Mouse (Mus musculus): ENCODE measurements around the gene Ddx4. TPM values are rescaled to one million over a fixed set of nuclear protein-coding genes. Genes with fewer than 3 reads are reported as not detected.

Gene Ddx4
- 0.05 TPM in 2 replicates for polyA plus RNA-seq (2012; rRNA removed)

- Histone ChIP-seq H3K4me1 (ENCODE audit: control insufficient read depth, insufficient read depth, low read length) (no peaks in the 10 kb centered on the region), H3K4me3 (ENCODE audit: insufficient read depth, low read depth, low read length) (no peak within 1 kb of the TSS), H3K36me3 (ENCODE audit: control insufficient read depth, insufficient read depth, low read length) (no peaks in the 10 kb centered on the region), H3K27ac (ENCODE audit: insufficient read depth, low read depth, low read length) (no peak within 1 kb of the TSS), H3K27me3 (replicated peaks; ENCODE audit: control insufficient read depth, insufficient read depth, low read length) (no peaks in the 10 kb centered on the region)
- no peak for DNase-seq
- WGBS, result 83% methylated on average over 45 of the region's 45 CpGs
- TF ChIP-seq CTCF (conservative IDR thresholded peaks at IDR 0.05; ENCODE audit: insufficient read depth, insufficient read length, low read depth, low read length), result no peak
Measured at GRCm38 (mm10) chr13:112652205-112652604, at the start of gene Ddx4. TSS of gene Ddx4 (minus strand) at chr13:112652475.

GRCm38 (mm10) chr13:112701256-112701655 is 49.0 kb upstream of the Ddx4 start:
- 91% methylated on average over 8 of the region's 8 CpGs for WGBS
- Histone ChIP-seq H3K27me3 (replicated peaks; ENCODE audit: control insufficient read depth, insufficient read depth, low read length) (no peaks in the 10 kb centered on the region), H3K4me1 (ENCODE audit: control insufficient read depth, insufficient read depth, low read length) (no peaks in the 10 kb centered on the region), H3K4me3 (ENCODE audit: insufficient read depth, low read depth, low read length) (no peak overlapping the region), H3K27ac (ENCODE audit: insufficient read depth, low read depth, low read length) (no peak overlapping the region), H3K36me3 (ENCODE audit: control insufficient read depth, insufficient read depth, low read length) (no peaks in the 10 kb centered on the region; the same call in 1 of the 2 replicates)
- no peak for DNase-seq
- no peak for TF ChIP-seq CTCF (conservative IDR thresholded peaks at IDR 0.05; ENCODE audit: insufficient read depth, insufficient read length, low read depth, low read length)
- no peak for TF ChIP-seq POLR2A (IDR thresholded peaks at IDR 0.05; ENCODE audit: low read depth, low read length)

- 92% methylated on average over 8 of the region's 8 CpGs for WGBS
Measured at GRCm38 (mm10) chr13:112695526-112696240, 43.4 kb upstream of the Ddx4 start.

GRCm38 (mm10) chr13:112692870-112693553 is 40.7 kb upstream of the Ddx4 start:
- Histone ChIP-seq H3K27ac (ENCODE audit: insufficient read depth, low read depth, low read length) (no peak overlapping the region), H3K27me3 (replicated peaks; ENCODE audit: control insufficient read depth, insufficient read depth, low read length) (no peaks in the 10 kb centered on the region), H3K36me3 (ENCODE audit: control insufficient read depth, insufficient read depth, low read length) (no peaks in the 10 kb centered on the region; the same call in none of the 2 replicates), H3K4me3 (ENCODE audit: insufficient read depth, low read depth, low read length) (no peak overlapping the region), H3K4me1 (ENCODE audit: control insufficient read depth, insufficient read depth, low read length) (no peaks in the 10 kb centered on the region)
- TF ChIP-seq CTCF (conservative IDR thresholded peaks at IDR 0.05; ENCODE audit: insufficient read depth, insufficient read length, low read depth, low read length) (no peak), POLR2A (IDR thresholded peaks at IDR 0.05; ENCODE audit: low read depth, low read length) (no peak)
- no peak for DNase-seq
- WGBS, result 93% methylated on average over 10 of the region's 10 CpGs

More at GRCm38 (mm10) chr13:112695526-112696240, 43.4 kb upstream of the Ddx4 start:
- Histone ChIP-seq H3K36me3 (ENCODE audit: control insufficient read depth, insufficient read depth, low read length) (no peaks in the 10 kb centered on the region; the same call in none of the 2 replicates), H3K4me3 (ENCODE audit: insufficient read depth, low read depth, low read length) (no peak overlapping the region), H3K27ac (ENCODE audit: insufficient read depth, low read depth, low read length) (no peak overlapping the region), H3K4me1 (ENCODE audit: control insufficient read depth, insufficient read depth, low read length) (no peaks in the 10 kb centered on the region), H3K27me3 (replicated peaks; ENCODE audit: control insufficient read depth, insufficient read depth, low read length) (no peaks in the 10 kb centered on the region)
- DNase-seq, result no peak
- no peak for TF ChIP-seq CTCF (conservative IDR thresholded peaks at IDR 0.05; ENCODE audit: insufficient read depth, insufficient read length, low read depth, low read length)
- no peak for TF ChIP-seq POLR2A (IDR thresholded peaks at IDR 0.05; ENCODE audit: low read depth, low read length)

- 82% methylated on average over 2 of the region's 2 CpGs for WGBS
- Histone ChIP-seq H3K27ac (ENCODE audit: insufficient read depth, low read depth, low read length) (no peak overlapping the region), H3K27me3 (replicated peaks; ENCODE audit: control insufficient read depth, insufficient read depth, low read length) (no peaks in the 10 kb centered on the region), H3K4me1 (ENCODE audit: control insufficient read depth, insufficient read depth, low read length) (no peaks in the 10 kb centered on the region), H3K36me3 (ENCODE audit: control insufficient read depth, insufficient read depth, low read length) (no peaks in the 10 kb centered on the region; the same call in 1 of the 2 replicates), H3K4me3 (ENCODE audit: insufficient read depth, low read depth, low read length) (no peak overlapping the region)
- no peak for DNase-seq
- TF ChIP-seq POLR2A (IDR thresholded peaks at IDR 0.05; ENCODE audit: low read depth, low read length) (no peak), CTCF (conservative IDR thresholded peaks at IDR 0.05; ENCODE audit: insufficient read depth, insufficient read length, low read depth, low read length) (no peak)
Measured at GRCm38 (mm10) chr13:112686155-112686554, 33.9 kb upstream of the Ddx4 start.

- H3K27me3 ChIP-seq (replicated peaks; ENCODE audit: control insufficient read depth, insufficient read depth, low read length), result no peaks in the 10 kb centered on the region
- no peak for DNase-seq
- WGBS, result 89% methylated on average over 6 of the region's 6 CpGs
- H3K4me3 ChIP-seq (ENCODE audit: insufficient read depth, low read depth, low read length), result no peak overlapping the region
- H3K27ac ChIP-seq (ENCODE audit: insufficient read depth, low read depth, low read length), result no peak overlapping the region
- H3K4me1 ChIP-seq (ENCODE audit: control insufficient read depth, insufficient read depth, low read length), result no peaks in the 10 kb centered on the region
- no peaks in the 10 kb centered on the region for H3K36me3 ChIP-seq (ENCODE audit: control insufficient read depth, insufficient read depth, low read length)
- TF ChIP-seq CTCF (conservative IDR thresholded peaks at IDR 0.05; ENCODE audit: insufficient read depth, insufficient read length, low read depth, low read length) (no peak), POLR2A (IDR thresholded peaks at IDR 0.05; ENCODE audit: low read depth, low read length) (no peak)
Measured at GRCm38 (mm10) chr13:112683970-112684369, 31.7 kb upstream of the Ddx4 start.

GRCm38 (mm10) chr13:112683312-112683711 is 31.0 kb upstream of the Ddx4 start:
- H3K36me3 ChIP-seq (ENCODE audit: control insufficient read depth, insufficient read depth, low read length), result no peaks in the 10 kb centered on the region
- no peak overlapping the region for H3K27ac ChIP-seq (ENCODE audit: insufficient read depth, low read depth, low read length)
- no peaks in the 10 kb centered on the region for H3K4me1 ChIP-seq (ENCODE audit: control insufficient read depth, insufficient read depth, low read length)
- H3K27me3 ChIP-seq (replicated peaks; ENCODE audit: control insufficient read depth, insufficient read depth, low read length), result no peaks in the 10 kb centered on the region
- TF ChIP-seq POLR2A (IDR thresholded peaks at IDR 0.05; ENCODE audit: low read depth, low read length) (no peak), CTCF (conservative IDR thresholded peaks at IDR 0.05; ENCODE audit: insufficient read depth, insufficient read length, low read depth, low read length) (no peak)
- DNase-seq, result no peak
- 75% methylated on average over 2 of the region's 2 CpGs for WGBS
- no peak overlapping the region for H3K4me3 ChIP-seq (ENCODE audit: insufficient read depth, low read depth, low read length)
